Mouse (Mus musculus) cerebellum, adult 2 months (tissue): ENCODE data around the gene Tmem63a.

Experiments used
- CTCF ChIP-seq: fragments of 200-500 bp; IDR thresholded peaks from 2 replicates; pipeline ENCODE4 v1.5.1; 2011; ENCODE audit warnings: low read depth, mild to moderate bottlenecking, control low read depth, low read length, moderate library complexity, borderline replicate concordance; ENCODE audit not compliant: insufficient read depth
- POLR2A ChIP-seq: fragments of 200-500 bp; IDR thresholded peaks from 2 replicates; pipeline ENCODE4 v1.6.1; 2011; ENCODE audit warnings: low read length, control low read depth, borderline replicate concordance; ENCODE audit not compliant: insufficient read depth

GRCm38 (mm10) chr1:181011601-181012000, 69.5 kb downstream of the Tmem63a start:
- TF ChIP-seq CTCF (no peak), POLR2A (no peak)
